Mouse (Mus musculus): ENCODE data around the gene Rbfox1. TPM values are rescaled to one million over a fixed set of nuclear protein-coding genes. Genes with fewer than 3 reads are reported as not detected.

The Rbfox1 gene
- polyA plus RNA-seq, 1 experiment from 2014 or later: 0.32 TPM

DNA sequence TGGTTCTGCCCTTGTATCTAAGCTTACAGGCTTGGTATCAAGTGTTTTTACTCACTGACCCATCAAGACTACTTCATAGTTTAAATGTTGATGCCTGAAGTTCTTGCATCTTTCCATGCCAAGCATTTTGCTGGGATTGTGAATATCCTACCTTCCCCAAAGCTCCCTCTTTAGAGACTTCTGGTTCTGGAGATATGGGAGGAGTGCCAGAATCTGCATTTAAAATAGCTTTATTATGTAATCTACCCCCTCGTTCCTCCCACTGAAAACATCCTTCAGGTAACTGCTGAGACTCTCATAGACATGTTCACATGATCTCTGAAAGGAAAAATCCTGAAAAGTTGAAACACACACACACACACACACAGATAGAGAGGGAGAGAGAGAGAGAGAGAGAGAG, 1247.3 kb downstream of the Rbfox1 start:
- H3K4me1 ChIP-seq (replicated peaks): no peaks in the 10 kb centered on the region
- 55% methylated on average over 1 of the region's 1 CpGs for WGBS (ENCODE audit: insufficient replicate concordance)
- no peaks in the 10 kb centered on the region for H3K36me3 ChIP-seq (replicated peaks)
- ATAC-seq (ENCODE audit: insufficient read depth): no peak
- H3K27ac ChIP-seq (replicated peaks): no peak overlapping the region
- H3K4me2 ChIP-seq: no peak overlapping the region
- no peaks in the 10 kb centered on the region for H3K27me3 ChIP-seq
- H3K9me3 ChIP-seq (replicated peaks): no peaks in the 10 kb centered on the region
- H3K4me3 ChIP-seq (replicated peaks): no peak overlapping the region
- no peak overlapping the region for H3K9ac ChIP-seq

DNA sequence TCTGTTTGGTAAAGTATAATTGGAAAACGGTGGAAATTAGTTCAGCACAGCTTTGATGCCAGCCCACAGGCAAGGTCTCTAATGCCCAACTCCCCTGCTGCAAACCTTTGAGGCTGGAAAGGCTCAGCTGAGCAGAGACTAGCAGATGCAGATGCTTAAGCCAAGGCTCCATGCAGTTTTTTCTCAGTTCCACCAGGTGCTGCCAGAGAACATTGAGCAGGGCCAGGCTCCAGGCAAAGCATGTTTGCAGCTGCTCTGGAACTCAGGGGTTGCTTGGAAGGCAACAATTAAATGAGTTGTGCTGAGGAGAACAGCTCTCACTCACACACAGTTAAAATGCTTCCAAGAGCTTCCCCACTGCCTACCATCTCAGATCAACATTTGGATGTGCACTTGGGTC, 1251.8 kb downstream of the Rbfox1 start:
- Histone ChIP-seq H3K9me3 (replicated peaks) (no peaks in the 10 kb centered on the region), H3K36me3 (replicated peaks) (no peaks in the 10 kb centered on the region), H3K4me2 (no peak overlapping the region), H3K9ac (no peak overlapping the region), H3K4me3 (replicated peaks) (no peak overlapping the region), H3K27me3 (no peaks in the 10 kb centered on the region), H3K4me1 (replicated peaks) (no peaks in the 10 kb centered on the region), H3K27ac (replicated peaks) (no peak overlapping the region)
- 37% methylated on average over 1 of the region's 1 CpGs for WGBS (ENCODE audit: insufficient replicate concordance)
- no peak for ATAC-seq (ENCODE audit: insufficient read depth)

DNA sequence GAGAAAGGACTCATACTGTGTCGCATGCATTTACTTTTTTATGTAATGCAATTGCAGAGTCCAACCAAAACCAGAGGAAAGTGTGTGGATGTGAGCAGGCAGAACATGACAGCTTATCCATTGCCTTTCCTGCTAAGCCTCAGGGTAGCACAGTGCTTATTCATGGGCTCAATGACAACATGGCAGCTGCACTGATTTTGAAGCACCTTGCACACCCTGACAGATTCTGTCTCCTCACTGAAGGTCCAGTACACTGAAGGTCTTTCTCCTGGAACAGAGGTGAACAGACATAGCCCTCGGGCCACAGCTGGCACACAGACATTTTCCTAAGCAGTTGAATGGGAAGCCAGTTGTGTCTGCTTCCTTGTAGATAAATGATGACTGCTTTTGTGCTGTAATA, 1254.3 kb downstream of the Rbfox1 start:
- no peaks in the 10 kb centered on the region for H3K9me3 ChIP-seq (replicated peaks)
- no peaks in the 10 kb centered on the region for H3K36me3 ChIP-seq (replicated peaks)
- no peaks in the 10 kb centered on the region for H3K4me1 ChIP-seq (replicated peaks)
- WGBS (ENCODE audit: insufficient replicate concordance): 52% methylated on average over 2 of the region's 2 CpGs
- no peak for ATAC-seq (ENCODE audit: insufficient read depth)
- H3K4me3 ChIP-seq (replicated peaks): no peak overlapping the region
- H3K9ac ChIP-seq: no peak overlapping the region
- no peaks in the 10 kb centered on the region for H3K27me3 ChIP-seq
- no peak overlapping the region for H3K27ac ChIP-seq (replicated peaks)
- H3K4me2 ChIP-seq: no peak overlapping the region

DNA sequence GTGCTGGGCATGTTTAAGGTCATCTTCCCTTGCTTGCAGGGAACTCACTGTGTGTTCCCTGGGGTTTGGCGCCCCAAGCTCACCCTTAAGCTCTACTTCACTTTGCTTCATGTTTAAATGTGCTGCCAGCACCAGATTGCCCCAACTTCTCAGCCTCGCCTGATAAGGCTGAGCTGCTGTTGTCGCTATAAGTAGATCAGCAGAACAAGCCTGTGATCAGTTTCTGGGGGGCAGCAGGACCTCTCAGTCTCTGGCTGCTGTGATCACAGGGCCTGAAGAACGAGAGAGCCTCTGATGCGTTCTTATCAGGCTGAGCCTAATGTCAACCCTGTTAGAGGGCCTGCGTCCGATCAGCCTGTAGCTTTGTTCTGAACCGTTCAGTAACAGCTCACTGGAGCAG, 1255.8 kb downstream of the Rbfox1 start:
- H3K27ac ChIP-seq (replicated peaks): no peak overlapping the region
- H3K4me1 ChIP-seq (replicated peaks): no peaks in the 10 kb centered on the region
- H3K9ac ChIP-seq: no peak overlapping the region
- 47% methylated on average over 8 of the region's 8 CpGs for WGBS (ENCODE audit: insufficient replicate concordance)
- no peaks in the 10 kb centered on the region for H3K27me3 ChIP-seq
- H3K4me2 ChIP-seq: no peak overlapping the region
- no peaks in the 10 kb centered on the region for H3K36me3 ChIP-seq (replicated peaks)
- no peaks in the 10 kb centered on the region for H3K9me3 ChIP-seq (replicated peaks)
- H3K4me3 ChIP-seq (replicated peaks): no peak overlapping the region
- no peak for ATAC-seq (ENCODE audit: insufficient read depth)

DNA sequence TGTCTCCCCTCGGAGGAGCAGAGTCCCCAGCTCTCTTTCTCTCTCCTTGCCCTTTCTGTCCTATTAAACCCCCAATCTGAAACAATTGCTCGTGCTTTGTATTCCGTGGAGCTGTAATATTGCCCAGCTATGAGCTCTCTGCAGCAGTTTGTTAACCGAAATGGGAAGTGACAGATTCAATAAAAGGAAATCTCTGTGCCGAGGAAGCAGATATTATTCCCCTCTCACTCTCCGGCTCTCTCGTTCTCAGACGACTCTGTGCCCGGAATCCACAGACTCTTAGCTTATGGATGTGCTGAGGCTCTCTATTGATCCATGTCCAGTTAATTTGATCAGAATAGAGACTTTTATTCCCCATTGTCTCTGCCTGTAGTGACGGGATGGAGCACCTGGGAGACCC, 1260.3 kb downstream of the Rbfox1 start:
- Histone ChIP-seq H3K36me3 (replicated peaks) (no peaks in the 10 kb centered on the region), H3K4me1 (replicated peaks) (no peaks in the 10 kb centered on the region)

DNA sequence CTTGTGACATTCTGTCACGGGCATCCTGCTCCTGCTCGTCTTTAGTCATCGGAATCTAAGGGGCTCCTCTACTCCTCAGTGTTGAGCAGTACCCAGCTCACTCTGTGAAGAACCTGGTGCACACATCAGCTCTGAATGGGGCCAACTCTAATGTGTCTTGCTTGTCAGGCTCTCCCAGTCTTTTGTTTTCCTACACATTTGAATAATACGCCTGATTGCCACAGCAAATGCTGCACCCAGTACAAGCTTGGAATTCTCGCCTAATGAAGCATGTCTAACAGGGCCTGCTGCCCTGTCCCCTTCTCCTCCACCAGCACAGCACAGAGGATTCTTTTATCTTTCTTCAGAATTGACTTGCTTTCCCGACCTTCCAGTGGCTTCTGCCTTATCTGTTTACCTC, 1261.3 kb downstream of the Rbfox1 start:
- 48% methylated on average over 6 of the region's 6 CpGs for WGBS (ENCODE audit: insufficient replicate concordance)
- ATAC-seq (ENCODE audit: insufficient read depth): no peak
- H3K27ac ChIP-seq (replicated peaks): no peak overlapping the region
- H3K27me3 ChIP-seq: no peaks in the 10 kb centered on the region
- no peak overlapping the region for H3K4me2 ChIP-seq
- H3K9me3 ChIP-seq (replicated peaks): no peaks in the 10 kb centered on the region
- H3K4me3 ChIP-seq (replicated peaks): no peak overlapping the region
- H3K36me3 ChIP-seq (replicated peaks): no peaks in the 10 kb centered on the region
- H3K4me1 ChIP-seq (replicated peaks): no peaks in the 10 kb centered on the region
- H3K9ac ChIP-seq: no peak overlapping the region

More for the DNA sequence above, 1260.3 kb downstream of the Rbfox1 start:
- H3K9ac ChIP-seq: no peak overlapping the region
- no peak for ATAC-seq (ENCODE audit: insufficient read depth)
- no peaks in the 10 kb centered on the region for H3K9me3 ChIP-seq (replicated peaks)
- no peaks in the 10 kb centered on the region for H3K27me3 ChIP-seq
- WGBS (ENCODE audit: insufficient replicate concordance): 54% methylated on average over 10 of the region's 10 CpGs
- no peak overlapping the region for H3K4me3 ChIP-seq (replicated peaks)
- H3K4me2 ChIP-seq: no peak overlapping the region
- H3K27ac ChIP-seq (replicated peaks): no peak overlapping the region

DNA sequence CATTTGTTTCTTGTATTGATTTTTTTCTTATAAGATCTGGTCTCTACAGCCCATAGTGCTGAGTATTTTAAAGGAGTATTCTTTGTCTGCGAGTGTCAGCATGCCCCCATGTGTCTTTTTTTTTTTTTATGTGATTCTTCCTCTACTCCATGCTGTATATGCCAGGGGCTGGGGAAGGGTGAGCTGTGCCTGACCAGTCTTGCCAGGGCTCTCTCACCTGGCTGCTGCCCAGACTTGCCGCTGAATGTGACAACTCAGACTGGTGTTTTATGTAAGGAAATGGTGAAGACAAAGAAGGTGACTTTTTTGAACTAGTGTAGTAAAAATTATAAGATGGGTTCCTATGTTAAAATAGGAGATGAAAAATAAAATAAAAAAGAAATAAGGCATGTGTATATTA, 1262.7 kb downstream of the Rbfox1 start:
- Histone ChIP-seq H3K27me3 (no peaks in the 10 kb centered on the region), H3K36me3 (replicated peaks) (no peaks in the 10 kb centered on the region), H3K9me3 (replicated peaks) (no peaks in the 10 kb centered on the region)

DNA sequence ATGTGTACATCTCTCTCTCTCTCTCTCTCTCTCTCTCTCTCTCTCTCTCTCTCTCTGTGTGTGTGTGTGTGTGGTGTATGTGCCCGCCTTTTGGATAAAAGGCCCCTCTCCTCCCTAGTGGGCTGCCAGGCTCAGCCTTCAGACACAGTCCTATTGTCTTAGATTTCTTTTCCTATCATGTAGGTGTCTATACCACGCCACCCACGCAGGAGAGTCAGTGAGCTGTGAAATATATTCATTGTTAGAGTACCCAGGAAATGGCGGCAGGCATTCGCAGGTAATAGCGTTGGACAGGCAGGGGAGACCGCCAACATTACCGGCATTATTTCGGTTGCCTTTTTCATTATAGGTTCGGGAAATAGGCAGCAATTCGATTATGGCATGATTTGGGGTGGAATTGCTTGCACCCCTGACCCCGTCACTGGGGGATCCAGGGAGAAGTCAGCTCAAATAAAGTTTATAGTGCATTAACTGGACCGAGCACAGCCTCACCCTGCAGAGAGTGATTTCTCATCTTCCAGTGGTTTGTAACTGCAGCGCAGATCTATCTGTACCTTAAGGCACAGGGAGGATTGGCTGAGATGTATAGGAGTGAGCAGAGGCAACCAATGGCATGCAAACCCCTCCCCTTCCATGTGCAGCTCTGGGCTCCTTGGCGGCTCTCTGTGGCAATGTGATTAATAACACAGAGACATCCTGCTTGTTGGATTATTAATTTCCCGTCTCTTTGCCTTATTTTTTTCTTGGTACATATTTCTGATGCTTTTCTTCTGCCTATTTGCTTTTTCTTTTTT, 1264.1 kb downstream of the Rbfox1 start:
- Histone ChIP-seq H3K9me3 (replicated peaks) (no peaks in the 10 kb centered on the region), H3K4me1 (replicated peaks) (no peaks in the 10 kb centered on the region), H3K36me3 (replicated peaks) (no peaks in the 10 kb centered on the region), H3K4me2 (no peak overlapping the region), H3K4me3 (replicated peaks) (no peak overlapping the region), H3K27ac (replicated peaks) (no peak overlapping the region), H3K9ac (no peak overlapping the region), H3K27me3 (no peaks in the 10 kb centered on the region)
- WGBS (ENCODE audit: insufficient replicate concordance): 67% methylated on average over 16 of the region's 16 CpGs
- ATAC-seq (ENCODE audit: insufficient read depth): no peak

More for the DNA sequence above, 1262.7 kb downstream of the Rbfox1 start:
- 75% methylated on average over 2 of the region's 2 CpGs for WGBS (ENCODE audit: insufficient replicate concordance)
- H3K27ac ChIP-seq (replicated peaks): no peak overlapping the region
- no peak overlapping the region for H3K9ac ChIP-seq
- H3K4me2 ChIP-seq: no peak overlapping the region
- ATAC-seq (ENCODE audit: insufficient read depth): no peak
- H3K4me3 ChIP-seq (replicated peaks): no peak overlapping the region
- no peaks in the 10 kb centered on the region for H3K4me1 ChIP-seq (replicated peaks)

DNA sequence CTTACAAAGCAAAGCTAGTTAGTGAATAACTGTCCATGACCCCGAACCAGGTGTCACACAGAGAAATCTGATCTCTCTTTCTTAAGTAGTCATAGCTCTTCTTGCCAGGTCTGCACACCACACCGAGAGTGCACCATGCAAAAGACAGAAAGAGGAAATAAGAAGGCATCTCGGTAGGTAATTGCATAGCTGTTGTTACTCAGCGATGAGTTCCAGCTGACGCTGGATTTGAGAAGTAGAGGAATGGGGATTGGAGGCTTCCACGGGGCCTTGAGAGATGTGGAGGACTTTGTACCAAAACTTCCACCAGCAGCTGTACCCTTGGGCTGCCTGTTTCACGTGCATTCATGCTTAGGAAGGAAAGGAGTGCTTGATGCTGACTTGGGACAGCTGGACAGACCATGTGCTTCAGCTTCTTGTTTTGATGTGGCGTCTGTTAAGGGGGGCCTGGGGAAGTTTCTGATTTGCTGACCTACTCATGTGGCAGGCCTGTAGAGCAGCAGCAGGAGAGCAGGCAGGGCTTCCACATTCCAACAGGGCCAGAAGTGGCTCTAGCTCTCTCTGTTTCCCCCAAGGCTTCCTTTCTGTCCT, 1265.1 kb downstream of the Rbfox1 start:
- no peak overlapping the region for H3K9ac ChIP-seq
- no peaks in the 10 kb centered on the region for H3K36me3 ChIP-seq (replicated peaks)
- WGBS (ENCODE audit: insufficient replicate concordance): 20% methylated on average over 8 of the region's 8 CpGs
- H3K4me3 ChIP-seq (replicated peaks): no peak overlapping the region
- no peaks in the 10 kb centered on the region for H3K4me1 ChIP-seq (replicated peaks)
- no peak overlapping the region for H3K4me2 ChIP-seq
- no peak for ATAC-seq (ENCODE audit: insufficient read depth)
- H3K9me3 ChIP-seq (replicated peaks): no peaks in the 10 kb centered on the region
- H3K27ac ChIP-seq (replicated peaks): no peak overlapping the region
- H3K27me3 ChIP-seq: no peaks in the 10 kb centered on the region

DNA sequence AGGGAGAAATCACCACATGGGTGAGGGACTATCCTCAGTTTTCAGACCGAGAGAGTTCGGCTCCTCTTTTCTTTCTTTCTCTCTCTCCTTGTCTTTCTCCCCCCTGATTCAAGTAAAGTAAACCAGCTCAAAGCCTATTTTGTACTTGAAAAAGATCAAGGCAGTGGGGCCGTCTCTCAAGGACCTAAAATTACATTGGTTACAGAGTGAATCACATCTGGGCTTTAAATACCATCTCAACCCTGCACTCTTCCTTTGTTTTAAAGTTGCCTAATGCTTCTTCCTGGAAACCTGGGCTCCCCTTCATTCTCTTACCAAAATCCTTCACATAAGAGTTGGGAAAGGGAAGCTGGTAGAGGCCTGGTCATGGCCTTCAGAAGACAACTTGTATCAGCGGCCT, 1267.2 kb downstream of the Rbfox1 start:
- Histone ChIP-seq H3K36me3 (replicated peaks) (no peaks in the 10 kb centered on the region), H3K9me3 (replicated peaks) (no peaks in the 10 kb centered on the region), H3K4me2 (no peak overlapping the region), H3K4me3 (replicated peaks) (no peak overlapping the region), H3K27ac (replicated peaks) (no peak overlapping the region), H3K9ac (no peak overlapping the region), H3K27me3 (no peaks in the 10 kb centered on the region), H3K4me1 (replicated peaks) (no peaks in the 10 kb centered on the region)
- ATAC-seq (ENCODE audit: insufficient read depth): no peak
- 55% methylated on average over 4 of the region's 4 CpGs for WGBS (ENCODE audit: insufficient replicate concordance)

DNA sequence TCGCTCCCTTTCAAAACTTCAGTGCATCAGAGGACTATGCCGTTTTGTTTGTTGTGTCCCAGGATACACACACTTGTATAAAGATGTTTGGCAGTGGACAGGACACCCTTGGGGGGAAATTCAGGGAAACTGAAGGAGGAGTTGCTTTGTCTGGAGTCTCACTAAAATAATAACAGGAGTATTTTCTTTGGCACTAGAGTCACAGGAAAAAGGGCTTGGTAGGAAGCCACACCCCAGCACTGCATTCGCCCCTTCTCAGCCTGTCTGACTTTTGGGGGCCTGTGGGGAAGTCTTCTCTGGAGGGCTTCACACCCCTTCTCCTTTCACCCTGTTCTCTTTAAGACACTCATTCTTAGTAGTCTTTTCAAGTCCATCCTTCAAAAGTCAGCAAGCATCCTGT, 1269.5 kb downstream of the Rbfox1 start:
- WGBS (ENCODE audit: insufficient replicate concordance): 45% methylated on average over 3 of the region's 3 CpGs
- no peak for ATAC-seq (ENCODE audit: insufficient read depth)

More for the DNA sequence above, 1269.5 kb downstream of the Rbfox1 start:
- Histone ChIP-seq H3K4me3 (replicated peaks) (no peak overlapping the region), H3K4me1 (replicated peaks) (no peaks in the 10 kb centered on the region), H3K4me2 (no peak overlapping the region), H3K36me3 (replicated peaks) (no peaks in the 10 kb centered on the region), H3K27ac (replicated peaks) (no peak overlapping the region), H3K9me3 (replicated peaks) (no peaks in the 10 kb centered on the region), H3K27me3 (no peaks in the 10 kb centered on the region), H3K9ac (no peak overlapping the region)

Data from liver, embryonic 15.5 days (tissue).